Mouse (Mus musculus): Measurements from ENCODE around the gene Syngr1. TPM values are rescaled to one million over a fixed set of nuclear protein-coding genes. Genes with fewer than 3 reads are reported as not detected.
A peak's percentile ranks its signal among the peaks of the same experiment; 100 is the strongest.

Gene Syngr1
- total RNA-seq (2012; rRNA removed) (10.7 and 14.8 TPM in 2 replicates), total RNA-seq (2014; rRNA removed) (6.0 and 9.7 TPM in 2 replicates), polyA plus RNA-seq (2012; ENCODE audit: insufficient read length, low read depth) (7.0 and 11.3 TPM in 2 replicates)

GRCm38 (mm10) chr15:80091121-80091955 lies at the start of gene Syngr1, which contains the start of gene Rpl3:
Gene Syngr1, plus strand, starts transcription at chr15:80091334.
Gene Rpl3, minus strand, starts transcription at chr15:80091868.
- TF ChIP-seq ZKSCAN1 (IDR thresholded peaks at IDR 0.05; ENCODE audit: borderline replicate concordance, low read depth, low read length) (no peak), NELFE (IDR thresholded peaks at IDR 0.05; ENCODE audit: low read depth, low read length) (peak; percentile 52; the same call in 1 of the 2 replicates), ZNF384 (IDR thresholded peaks at IDR 0.05; ENCODE audit: low read depth, low read length) (no peak), SMC3 (IDR thresholded peaks at IDR 0.05; ENCODE audit: low read depth, low read length) (peak; percentile 35), RAD21 (IDR thresholded peaks at IDR 0.05; ENCODE audit: low read depth, low read length) (peak; percentile 28), NRF1 (IDR thresholded peaks at IDR 0.05; ENCODE audit: low read depth, low read length) (peak; percentile 87), MAZ (IDR thresholded peaks at IDR 0.05; ENCODE audit: low read depth, low read length) (peak; percentile 83), BHLHE40 (IDR thresholded peaks at IDR 0.05; ENCODE audit: low read depth, low read length) (peak; percentile 54; the same call in 1 of the 2 replicates), ETS1 (conservative IDR thresholded peaks at IDR 0.05; ENCODE audit: low read depth, low read length) (no peak), TCF12 (IDR thresholded peaks at IDR 0.05; ENCODE audit: low read depth, low read length) (peak; percentile 78; the same call in 1 of the 2 replicates), HCFC1 (IDR thresholded peaks at IDR 0.05; ENCODE audit: low read depth, low read length) (0 out of 2 replicates have a peak, but pooled peaks have one; percentile 36), MAFK (IDR thresholded peaks at IDR 0.05; ENCODE audit: insufficient replicate concordance, low read length) (no peak), GABPA (IDR thresholded peaks at IDR 0.05; ENCODE audit: insufficient replicate concordance, low read depth, low read length) (no peak), RCOR1 (conservative IDR thresholded peaks at IDR 0.05; ENCODE audit: low read depth, low read length) (no peak), POLR2A (IDR thresholded peaks at IDR 0.05; ENCODE audit: low read depth, low read length) (peak; percentile 35; the same call in 1 of the 2 replicates), UBTF (IDR thresholded peaks at IDR 0.05; ENCODE audit: low read depth, low read length) (no peak), EP300 (IDR thresholded peaks at IDR 0.05; ENCODE audit: low read length) (no peak), MEF2A (IDR thresholded peaks at IDR 0.05; ENCODE audit: borderline replicate concordance, low read depth, low read length) (peak; percentile 44; the same call in 1 of the 2 replicates), CTCF (conservative IDR thresholded peaks at IDR 0.05 in 1 of 2, IDR thresholded peaks at IDR 0.05 in 1 of 2; ENCODE audit: low read depth in 2 of 2, low read length in 2 of 2) (peak in 1 of 2 experiments; percentile 77; a peak in 2 of 4 replicates), MYC (IDR thresholded peaks at IDR 0.05; ENCODE audit: low read depth, low read length) (no peak), JUN (IDR thresholded peaks at IDR 0.05; ENCODE audit: insufficient read depth, low read depth, low read length) (no peak), TBP (conservative IDR thresholded peaks at IDR 0.05; ENCODE audit: low read depth, low read length) (no peak), IRF4 (IDR thresholded peaks at IDR 0.05; ENCODE audit: low read depth, low read length) (peak; percentile 24; the same call in 1 of the 2 replicates), CHD2 (IDR thresholded peaks at IDR 0.05; ENCODE audit: low read length) (no peak), ELF1 (IDR thresholded peaks at IDR 0.05; ENCODE audit: low read depth, low read length) (no peak), POLR2AphosphoS2 (IDR thresholded peaks at IDR 0.05; ENCODE audit: low read depth, low read length) (no peak), KAT2A (IDR thresholded peaks at IDR 0.05; ENCODE audit: insufficient replicate concordance, low read length) (no peak), MXI1 (IDR thresholded peaks at IDR 0.05; ENCODE audit: low read depth, low read length) (no peak), USF1 (IDR thresholded peaks at IDR 0.05; ENCODE audit: low read depth, low read length) (no peak), CHD1 (IDR thresholded peaks at IDR 0.05; ENCODE audit: low read depth, low read length) (no peak), USF2 (conservative IDR thresholded peaks at IDR 0.05; ENCODE audit: low read depth, low read length) (no peak), ZC3H11A (IDR thresholded peaks at IDR 0.05; ENCODE audit: low read depth, low read length) (no peak), JUND (conservative IDR thresholded peaks at IDR 0.05; ENCODE audit: low read depth, low read length) (no peak)
- dilution Hi-C loops (cut with MboI; ENCODE audit: extremely low pct_ligation_motif_present, extremely low pct_unique_long_range_greater_than_20kb, low sequenced_read_pairs) (no loop called here), in situ Hi-C loops (cut with MboI; ENCODE audit: low pct_ligation_motif_present, low pct_unique_long_range_greater_than_20kb, low sequenced_read_pairs) (loop anchor here (10.0 kb wide), 2 partner anchors 133 to 347 kb away; partner anchors contain the start of gene Sun2)
- H3K9ac ChIP-seq (ENCODE audit: insufficient read depth, low read depth): peak within 1 kb of the TSS; percentile 61
- H3K9me3 ChIP-seq (replicated peaks; ENCODE audit: low read length): peaks cover 6% of the 10 kb centered on the region
- H3K79me2 ChIP-seq (replicated peaks; ENCODE audit: control insufficient read depth, extremely low read depth, insufficient read depth, poor library complexity, severe bottlenecking): no peaks in the 10 kb centered on the region
- H3K4me3 ChIP-seq (replicated peaks in 1 of 3; ENCODE audit: low read depth in 2 of 3, low read length in 2 of 3, poor library complexity in 1 of 3): peak within 1 kb of the TSS; percentile 57 to 85 (median 69)
- H3K4me1 ChIP-seq (ENCODE audit: control insufficient read depth in 1 of 2, insufficient read depth in 2 of 2): peaks cover 0 to 16% of the 10 kb centered on the region in 2 experiments; a peak in 2 of 4 replicates
- no peak within 1 kb of the TSS for H3K27ac ChIP-seq (ENCODE audit: insufficient read depth, low read depth)
- H3K27me3 ChIP-seq (replicated peaks): peaks cover 24% of the 10 kb centered on the region
- H3K36me3 ChIP-seq (replicated peaks in 1 of 2; ENCODE audit: control insufficient read depth in 1 of 2, insufficient read depth in 1 of 2, low read length in 1 of 2): no peaks in the 10 kb centered on the region
- H3K4me2 ChIP-seq (ENCODE audit: insufficient read depth, low read depth, poor library complexity, severe bottlenecking): peak within 1 kb of the TSS; percentile 85
- peak; percentile 43 for DNase-seq (ENCODE audit: extremely low read depth)
